22 mouse cellular contexts compared by ENCODE assay signal in genomic region chr9:70384958-70385728, GRCm38 (mm10). TPM values are rescaled to one million over a fixed set of nuclear protein-coding genes. Genes with fewer than 3 reads are reported as not detected.
DNase-seq lines count a peak whose midpoint lies in the region; ATAC-seq and TF ChIP-seq lines count a peak whose summit lies in the region.
"Had no signal": no experiment of that assay in that cellular context is flagged by ENCODE, and none has a peak within 500 bp of the region (broad histone marks: within the 10 kb centered on the region; RNA-seq: fewer than 3 reads in every experiment).

No protein-coding gene starts in this region.

- no peak overlapping the region for H3K27ac ChIP-seq in kidney, postnatal 0 days
- H3K27ac ChIP-seq in kidney, embryonic 15.5 days, result no peak overlapping the region
- H3K27ac ChIP-seq in liver, embryonic 16.5 days (ENCODE audit: low read length), result no peak overlapping the region
- H3K27ac ChIP-seq: forebrain, embryonic 12.5 days; hindbrain, embryonic 10.5 days; lung, embryonic 15.5 days; midbrain, embryonic 10.5 days had no signal

- H3K36me3 ChIP-seq in kidney, postnatal 0 days (ENCODE audit: insufficient read depth, low read length), result peaks cover 25% of the 10 kb centered on the region; the same call in 1 of the 2 replicates
- peaks cover 43% of the 10 kb centered on the region for H3K36me3 ChIP-seq in kidney, embryonic 15.5 days
- no peaks in the 10 kb centered on the region for H3K36me3 ChIP-seq in liver, embryonic 16.5 days (ENCODE audit: control insufficient read depth, insufficient read depth)

- peak; percentile 12 for DNase-seq in kidney, postnatal 0 days (ENCODE audit: low spot score)
- DNase-seq in liver (peak; percentile 8), adipocyte (ENCODE audit: low spot score) (no peak)
- DNase-seq in right cerebral cortex, postnatal 14 days, result no peak
- no peak for DNase-seq in gastrocnemius, postnatal 36 days
- no peak for DNase-seq in cerebellum, adult 9-10 months
- DNase-seq: adrenal gland, adult 2 months; cerebellum, adult 11-12 months; cerebellum, postnatal 14 days; kidney, adult 11 months; layer of hippocampus, adult 9-11 months; lung, postnatal 36 days; right cerebral cortex, postnatal 4 days had no signal

- no peak overlapping the region for H3K9ac ChIP-seq in kidney, postnatal 0 days (ENCODE audit: low read depth, low read length)
- H3K9ac ChIP-seq in kidney, embryonic 15.5 days, result no peak overlapping the region
- H3K9ac ChIP-seq in liver, embryonic 16.5 days (ENCODE audit: low read depth, low read length), result no peak overlapping the region
- H3K9ac ChIP-seq: forebrain, embryonic 12.5 days; lung, embryonic 15.5 days had no signal

- H3K4me2 ChIP-seq in kidney, postnatal 0 days (ENCODE audit: low read length), result no peak overlapping the region
- no peak overlapping the region for H3K4me2 ChIP-seq in kidney, embryonic 15.5 days
- H3K4me2 ChIP-seq in liver, embryonic 16.5 days (ENCODE audit: low read depth, low read length), result no peak overlapping the region
- H3K4me2 ChIP-seq: forebrain, embryonic 12.5 days; heart, embryonic 11.5 days; lung, embryonic 15.5 days had no signal

- H3K27me3 ChIP-seq in kidney, postnatal 0 days (ENCODE audit: insufficient read depth, low read length), result no peaks in the 10 kb centered on the region
- H3K27me3 ChIP-seq in kidney, embryonic 15.5 days, result no peaks in the 10 kb centered on the region
- H3K27me3 ChIP-seq in liver, embryonic 16.5 days (ENCODE audit: control insufficient read depth, insufficient read depth, low read depth, low read length), result no peaks in the 10 kb centered on the region
- H3K27me3 ChIP-seq: forebrain, embryonic 12.5 days; lung, embryonic 15.5 days; Patski had no signal

- no peak overlapping the region for H3K4me3 ChIP-seq in kidney, postnatal 0 days (replicated peaks; ENCODE audit: low read depth, low read length)
- no peak overlapping the region for H3K4me3 ChIP-seq in kidney, embryonic 15.5 days (replicated peaks)
- no peak overlapping the region for H3K4me3 ChIP-seq in liver, embryonic 16.5 days (ENCODE audit: low read depth, low read length)
- H3K4me3 ChIP-seq: forebrain, embryonic 12.5 days; hindbrain, embryonic 10.5 days; lung, embryonic 15.5 days; midbrain, embryonic 10.5 days had no signal

- no peaks in the 10 kb centered on the region for H3K9me3 ChIP-seq in kidney, postnatal 0 days (replicated peaks; ENCODE audit: low read length)
- no peaks in the 10 kb centered on the region for H3K9me3 ChIP-seq in kidney, embryonic 15.5 days (replicated peaks)
- no peaks in the 10 kb centered on the region for H3K9me3 ChIP-seq in liver, embryonic 16.5 days (replicated peaks; ENCODE audit: control insufficient read depth, low read length)
- H3K9me3 ChIP-seq: forebrain, embryonic 12.5 days; hindbrain, embryonic 10.5 days; lung, embryonic 15.5 days; midbrain, embryonic 10.5 days had no signal

- intact Hi-C loops in gastrocnemius, postnatal 36 days (cut with DNase I), result loop anchor here (10.0 kb wide), 1 partner anchor 180 kb away; the partner anchor contains the start of gene Myo1e

- TF ChIP-seq CTCF in kidney, postnatal 0 days (IDR thresholded peaks at IDR 0.05; ENCODE audit: low read depth), result no peak

- ATAC-seq in kidney, postnatal 0 days (replicated peaks; ENCODE audit: low FRiP score, low read depth), result no peak
- no peak for ATAC-seq in kidney, embryonic 15.5 days (replicated peaks; ENCODE audit: low FRiP score)
- peak; percentile 55 for ATAC-seq in liver, embryonic 16.5 days (ENCODE audit: low read depth)
- ATAC-seq: midbrain, embryonic 16.5 days; Patski had no signal

- H3K4me1 ChIP-seq in kidney, postnatal 0 days (replicated peaks; ENCODE audit: insufficient read depth, low read length), result no peaks in the 10 kb centered on the region
- H3K4me1 ChIP-seq in kidney, embryonic 15.5 days, result no peaks in the 10 kb centered on the region
- H3K4me1 ChIP-seq in liver, embryonic 16.5 days (ENCODE audit: control insufficient read depth, low read depth, low read length), result peaks cover 7% of the 10 kb centered on the region
- H3K4me1 ChIP-seq: forebrain, embryonic 12.5 days; hindbrain, embryonic 10.5 days; lung, embryonic 15.5 days; midbrain, embryonic 10.5 days had no signal

- WGBS in kidney, postnatal 0 days, result 64% methylated on average over 18 of the region's 18 CpGs
- WGBS in kidney, embryonic 15.5 days, result 61% methylated on average over 18 of the region's 18 CpGs
- WGBS in liver, embryonic 16.5 days (ENCODE audit: insufficient replicate concordance), result 31% methylated on average over 18 of the region's 18 CpGs

RNA-seq across cellular contexts. Expression of gene Ccnb2, which starts 36.2 kb away (rescaled TPM):
- polyA plus RNA-seq in kidney, postnatal 0 days (2015; fragmentation: Nextera tagmentation; extraction: Ambion mirVana), result 127 and 130 TPM in 2 replicates
- 212 and 219 TPM in 2 replicates for polyA plus RNA-seq in kidney, embryonic 15.5 days (2015; fragmentation: Nextera tagmentation; extraction: Ambion mirVana)
- 197 and 199 TPM in 2 replicates for polyA plus RNA-seq in liver, embryonic 16.5 days (2015; fragmentation: Nextera tagmentation; extraction: Ambion mirVana)
- under 1 TPM; 0.43 to 0.86 TPM for total RNA-seq in gastrocnemius, postnatal 36 days (2021)

Comparison
In these comparisons a context has a peak if more than half of its experiments do, and no peak if none do; other contexts are left out.
1. DNase-seq: peak in kidney, postnatal 0 days (single experiment) and liver (single experiment); none in adipocyte (single experiment), right cerebral cortex, postnatal 14 days (single experiment), gastrocnemius, postnatal 36 days (0 of 2) and cerebellum, adult 9-10 months (single experiment).